Mouse (Mus musculus) heart, postnatal 0 days (tissue): ENCODE results near the gene Rhobtb3.

Experiments
- CTCF ChIP-seq: IDR thresholded peaks from 2 replicates; pipeline ENCODE4 v1.5.1; 2016; ENCODE audit warnings: antibody characterized with exemption, control low read depth, low read depth
- EP300 ChIP-seq: IDR thresholded peaks from 2 replicates; pipeline ENCODE4 v1.6.1; 2016; ENCODE audit warnings: antibody characterized with exemption, low read depth

DNA sequence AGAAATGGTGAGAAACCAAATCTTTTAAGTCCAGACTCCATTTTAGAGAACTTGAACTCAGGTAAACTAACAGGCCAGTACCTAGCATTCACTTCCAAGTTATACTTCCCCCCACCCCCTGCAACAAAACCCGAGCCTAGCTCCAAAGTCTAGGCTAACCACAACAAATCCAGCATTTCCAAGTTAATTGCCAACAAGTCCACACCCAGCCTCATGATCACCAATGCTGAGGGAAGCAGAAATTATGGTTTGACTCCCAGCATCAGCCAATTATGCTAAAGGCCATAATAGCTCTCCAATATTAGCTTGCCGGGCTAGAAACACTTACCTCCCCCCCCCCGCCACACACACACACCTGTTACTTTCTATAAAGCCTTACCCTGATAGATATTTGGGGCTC lies 64.0 kb downstream of the Rhobtb3 start:
- TF ChIP-seq CTCF (no peak), EP300 (no peak)
